Comparison of ENCODE assay signal across 11 mouse cellular contexts in the genomic region with DNA sequence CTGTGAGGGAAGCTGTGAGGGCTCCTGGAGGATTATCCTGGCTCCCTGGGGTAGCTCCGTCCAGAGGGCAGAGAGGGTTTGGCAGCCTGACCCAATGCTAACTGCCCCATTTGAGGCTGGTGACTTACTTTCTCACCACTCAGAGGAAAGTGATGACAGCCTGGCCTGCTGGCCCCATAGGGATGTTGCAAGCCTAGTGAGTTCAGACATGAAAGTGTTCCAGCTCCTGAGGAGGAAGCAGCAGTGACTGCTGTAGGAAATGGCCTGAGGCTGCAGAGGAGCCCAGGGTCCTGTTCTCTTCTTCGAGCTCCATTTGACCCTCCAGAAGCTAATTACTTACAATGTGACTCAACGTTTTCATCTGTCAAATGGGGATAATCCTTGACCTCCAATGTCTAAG.
DNase-seq lines count a peak whose midpoint lies in the region; ATAC-seq lines count a peak whose summit lies in the region.
"Had no signal": no experiment of that assay in that cellular context is flagged by ENCODE, and none has a peak within 500 bp of the region (broad histone marks: within the 10 kb centered on the region; RNA-seq: fewer than 3 reads in every experiment).

No protein-coding gene starts in this region.

- ATAC-seq in cerebellum, adult (ENCODE audit: insufficient number of reproducible peaks, low FRiP score, low TSS enrichment), result no peak
- ATAC-seq: inflammation-experienced regulatory T-cells, adult 6 months had no signal

- H3K4me1 ChIP-seq in brown adipose tissue, adult 24 weeks (ENCODE audit: control insufficient read depth, insufficient read depth, insufficient read length, low read length), result peaks cover 48% of the 10 kb centered on the region

- intact Hi-C loops in heart, postnatal 36 days (cut with DNase I), result no loop called here

- no peak overlapping the region for H3K4me3 ChIP-seq in brown adipose tissue, adult 24 weeks (ENCODE audit: insufficient read depth, low read depth, low read length)
- H3K4me3 ChIP-seq: limb, embryonic 13.5 days had no signal

- peak; percentile 96 for DNase-seq in heart, adult 11 months
- DNase-seq in heart, postnatal 36 days, result no peak
- peak; percentile 71 for DNase-seq in 3T3-L1 (ENCODE audit: low read depth, low spot score)
- DNase-seq in lung, postnatal 14 days, result peak; percentile 34
- DNase-seq in frontal cortex, postnatal 10 days (ENCODE audit: low spot score in 2 of 2), result no peak
- DNase-seq in Muller cell, postnatal 12 days (ENCODE audit: inconsistent ontology term), result no peak
- DNase-seq: spleen, adult 18-20 months had no signal

- H3K27ac ChIP-seq in brown adipose tissue, adult 24 weeks (replicated peaks; ENCODE audit: low read depth, low read length), result peak overlapping the region; percentile 72
- H3K27ac ChIP-seq: limb, embryonic 13.5 days had no signal

Comparison
In these comparisons a context has a peak if more than half of its experiments do, and no peak if none do; other contexts are left out.
1. DNase-seq: peak in heart, adult 11 months (single experiment), 3T3-L1 (single experiment) and lung, postnatal 14 days (single experiment); none in heart, postnatal 36 days (0 of 2), frontal cortex, postnatal 10 days (0 of 2) and Muller cell, postnatal 12 days (single experiment).